Mouse (Mus musculus) lung, embryonic 14.5 days (tissue): Measurements from ENCODE around the gene Dlg1. TPM values are rescaled to one million over a fixed set of nuclear protein-coding genes. Genes with fewer than 3 reads are reported as not detected.

ENCODE experiments used
- ATAC-seq: fragments of 200-750 bp; cut with Nextera tagmentation; 2 replicates; pipeline ENCODE4 v1.8.0; 2017; ENCODE audit warnings: mild to moderate bottlenecking, moderate TSS enrichment, moderate library complexity; ENCODE audit not compliant: insufficient read depth
- DNase-seq: peaks from one replicate; pipeline ENCODE4 v3.0.0-alpha.2; 2015
- H3K27ac ChIP-seq: fragments of 300-500 bp; sonication (generic); 2 replicates; pipeline ENCODE4 v1.5.1; 2014; ENCODE audit warnings: low read depth, mild to moderate bottlenecking, moderate library complexity
- H3K27me3 ChIP-seq: fragments of 300-500 bp; sonication (generic); 2 replicates; pipeline ENCODE4 v1.6.1; 2014; ENCODE audit warnings: low read length, control low read depth; ENCODE audit not compliant: insufficient read depth
- H3K36me3 ChIP-seq: fragments of 300-500 bp; sonication (generic); 2 replicates; pipeline ENCODE4 v1.6.1; 2014; ENCODE audit warnings: control low read depth; ENCODE audit not compliant: insufficient read depth
- H3K4me1 ChIP-seq: fragments of 300-500 bp; sonication (generic); 2 replicates; pipeline ENCODE4 v1.6.1; 2014; ENCODE audit warnings: antibody characterized with exemption, control low read depth; ENCODE audit not compliant: insufficient read depth
- H3K4me2 ChIP-seq: fragments of 300-500 bp; sonication (generic); 2 replicates; pipeline ENCODE4 v1.6.1; 2014; ENCODE audit warnings: mild to moderate bottlenecking
- H3K4me3 ChIP-seq: fragments of 300-500 bp; sonication (generic); 2 replicates; pipeline ENCODE4 v1.5.1; 2014; ENCODE audit warnings: low read depth, low read length
- H3K9ac ChIP-seq: fragments of 300-500 bp; sonication (generic); 2 replicates; pipeline ENCODE4 v1.6.1; 2014
- H3K9me3 ChIP-seq: fragments of 300-500 bp; sonication (generic); 2 replicates; pipeline ENCODE4 v1.6.1; 2016; ENCODE audit warnings: low read depth, low read length, control low read depth
- CTCF ChIP-seq: IDR thresholded peaks from 2 replicates; pipeline ENCODE4 v1.5.1; 2016; ENCODE audit warnings: antibody characterized with exemption, low read depth
- WGBS: fragments of 180-500 bp; shearing (Covaris S2); extraction: QIAGEN DNeasy Blood & Tissue Kit; methylation state at CpG from one replicate; pipeline ENCODE4 v1.1.7; 2014; 5-methylcytosine and 5-hydroxymethylcytosine counted together
- polyA plus RNA-seq: library from polyadenylated mRNA; unstranded; fragments of >200 nt; fragmentation: Nextera tagmentation; extraction: Ambion mirVana; gene quantifications from 2 replicates; pipeline ENCODE4 v1.2.1, GENCODE M21; 2014

The Dlg1 gene
- polyA plus RNA-seq, 1 experiment from 2014 or later: 31.9 TPM

GRCm38 (mm10) chr16:31924368-31924767, 261.1 kb downstream of the Dlg1 start:
- Histone ChIP-seq H3K4me2 (no peak overlapping the region), H3K27me3 (no peaks in the 10 kb centered on the region), H3K4me3 (no peak overlapping the region), H3K9ac (no peak overlapping the region), H3K4me1 (no peaks in the 10 kb centered on the region), H3K9me3 (no peaks in the 10 kb centered on the region), H3K27ac (no peak overlapping the region), H3K36me3 (no peaks in the 10 kb centered on the region)
- WGBS: 77% methylated on average over 6 of the region's 6 CpGs
- no peak for TF ChIP-seq CTCF
- DNase-seq (no peak), ATAC-seq (no peak)

Other genes starting within 250 kb of the Dlg1 start
- gene Bdh1, start 241.2 kb upstream of the Dlg1 start, polyA plus RNA-seq: 3.1 and 5.7 TPM in 2 replicates
- gene Meltf, start 215.4 kb downstream of the Dlg1 start, polyA plus RNA-seq: 0.08 TPM in 1 of 2 replicates, not detected in the other